Mouse (Mus musculus) hindbrain, embryonic 10.5 days (tissue): ENCODE measurements at regions not wholly inside any gene's neighbourhood (a gene's known extent, or its start where the extent isn't known, plus 50 kb on each side); places are given as distances from the start of the nearest gene placed in this dataset.
A peak's percentile ranks its signal among the peaks of the same experiment; 100 is the strongest.

ENCODE experiments used
- DNase-seq: peaks from one replicate; pipeline ENCODE4 v3.0.0-alpha.2; 2017; ENCODE audit warnings: low spot score
- H3K27ac ChIP-seq: fragments of 300-500 bp; sonication (generic); 2 replicates; pipeline ENCODE4 v1.5.1; 2016; ENCODE audit warnings: mild to moderate bottlenecking, moderate library complexity
- H3K27me3 ChIP-seq: fragments of 300-500 bp; sonication (generic); 2 replicates; pipeline ENCODE4 v1.6.1; 2016; ENCODE audit warnings: mild to moderate bottlenecking; ENCODE audit not compliant: poor library complexity, insufficient read depth, severe bottlenecking
- H3K36me3 ChIP-seq: fragments of 300-500 bp; sonication (generic); 2 replicates; pipeline ENCODE4 v1.6.1; 2016; ENCODE audit warnings: mild to moderate bottlenecking, moderate library complexity
- H3K4me1 ChIP-seq: fragments of 300-500 bp; sonication (generic); replicated peaks from 2 replicates; pipeline ENCODE4 v1.6.1; 2016; ENCODE audit warnings: mild to moderate bottlenecking
- H3K4me3 ChIP-seq: fragments of 300-500 bp; sonication (generic); 2 replicates; pipeline ENCODE4 v1.5.1; 2016; ENCODE audit warnings: mild to moderate bottlenecking, moderate library complexity
- H3K9me3 ChIP-seq: fragments of 300-500 bp; sonication (generic); 2 replicates; pipeline ENCODE4 v1.6.1; 2016; ENCODE audit warnings: mild to moderate bottlenecking, moderate library complexity
- WGBS: fragments of 180-500 bp; shearing (Covaris S2); methylation state at CpG from one replicate; pipeline ENCODE4 v1.1.7; 2016; 5-methylcytosine and 5-hydroxymethylcytosine counted together

DNA sequence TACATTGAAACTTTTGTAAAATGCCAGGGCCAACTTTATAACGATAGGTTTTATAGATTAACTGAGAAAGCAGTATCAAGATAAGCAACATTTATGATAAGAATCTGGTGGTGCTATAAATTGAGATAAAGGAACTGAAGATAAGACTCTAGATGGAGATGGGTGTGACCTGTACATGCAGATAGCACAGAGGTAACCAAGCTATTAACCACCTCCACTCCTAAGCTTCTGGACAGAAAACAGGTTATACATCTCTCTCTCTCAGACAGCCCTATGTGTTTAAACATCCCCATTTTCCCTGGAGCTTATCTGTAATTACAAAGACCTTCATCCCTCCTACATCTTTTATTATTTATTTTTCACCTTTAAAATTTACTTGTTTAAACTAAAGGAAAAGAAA lies 590.5 kb upstream of the Nrg3 start:
- H3K27me3 ChIP-seq = no peaks in the 10 kb centered on the region
- 100% methylated on average over 1 of the region's 1 CpGs for WGBS
- H3K9me3 ChIP-seq = no peaks in the 10 kb centered on the region
- no peak overlapping the region for H3K27ac ChIP-seq
- DNase-seq = no peak
- no peaks in the 10 kb centered on the region for H3K36me3 ChIP-seq
- H3K4me1 ChIP-seq = no peaks in the 10 kb centered on the region
- no peak overlapping the region for H3K4me3 ChIP-seq

DNA sequence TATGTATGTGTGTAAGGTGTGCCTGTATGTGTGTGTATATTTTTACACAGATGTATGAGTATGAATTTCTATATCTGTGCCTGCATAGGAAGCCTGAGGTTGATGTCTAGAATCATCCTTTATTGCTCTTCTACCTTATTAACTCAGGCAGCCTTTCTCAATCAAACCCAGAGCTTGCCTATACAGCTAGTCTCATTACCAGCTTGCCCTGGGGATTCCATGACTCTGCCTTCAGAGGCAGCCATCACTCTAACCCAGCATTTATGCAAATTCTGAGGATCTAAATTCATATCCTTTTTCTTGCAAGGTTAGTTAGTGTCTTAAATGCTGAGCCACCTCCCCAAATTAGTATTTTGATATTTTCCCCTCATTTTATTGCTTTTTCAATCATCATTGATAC lies 569.0 kb upstream of the Nrg3 start:
- DNase-seq = no peak

DNA sequence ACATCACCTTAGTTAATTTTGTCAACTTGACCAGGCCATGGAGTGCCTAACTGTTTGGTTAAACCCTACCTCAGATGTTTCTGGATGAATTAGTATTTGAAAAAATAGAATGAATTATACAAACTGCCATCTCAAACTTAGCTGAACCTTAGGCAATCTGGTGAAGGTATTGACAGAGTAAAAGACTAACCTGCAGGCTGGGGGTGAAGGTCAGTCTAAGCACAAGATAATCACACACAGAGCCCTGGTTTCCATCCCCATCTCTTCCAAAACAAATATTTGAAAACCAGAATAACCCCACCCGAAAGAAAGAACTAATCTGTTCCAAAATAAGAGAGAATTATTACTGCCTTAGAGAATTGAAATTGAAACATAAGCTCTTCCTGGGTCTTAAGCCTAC lies 563.3 kb upstream of the Nrg3 start:
- Histone ChIP-seq H3K4me3 (no peak overlapping the region), H3K36me3 (no peaks in the 10 kb centered on the region), H3K9me3 (no peaks in the 10 kb centered on the region), H3K27me3 (no peaks in the 10 kb centered on the region), H3K27ac (no peak overlapping the region), H3K4me1 (no peaks in the 10 kb centered on the region)
- no peak for DNase-seq
- WGBS = 70% methylated on average over 1 of the region's 1 CpGs

More for the DNA sequence above, 569.0 kb upstream of the Nrg3 start:
- no peaks in the 10 kb centered on the region for H3K27me3 ChIP-seq
- H3K4me1 ChIP-seq = no peaks in the 10 kb centered on the region
- no peaks in the 10 kb centered on the region for H3K9me3 ChIP-seq
- no peak overlapping the region for H3K4me3 ChIP-seq
- no peaks in the 10 kb centered on the region for H3K36me3 ChIP-seq
- no peak overlapping the region for H3K27ac ChIP-seq

DNA sequence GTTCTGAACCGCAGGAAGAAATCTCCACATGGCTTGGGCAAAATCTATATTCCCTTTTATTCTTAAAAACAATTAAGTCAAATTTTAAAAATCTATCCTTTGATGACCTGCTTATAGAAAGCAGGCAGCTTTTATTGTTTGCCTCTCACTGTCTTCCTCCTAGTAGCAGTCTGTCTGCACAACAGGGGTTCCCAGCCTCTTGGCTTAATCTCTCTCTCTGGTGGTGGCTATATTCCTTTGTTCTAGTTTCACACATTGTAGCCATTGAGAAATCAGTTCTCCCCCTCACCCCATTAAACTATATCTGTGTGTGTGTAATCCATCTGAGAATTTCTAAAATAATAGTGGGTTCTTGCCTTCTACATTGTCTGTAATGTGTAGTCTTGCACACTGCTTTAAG lies 542.4 kb upstream of the Nrg3 start:
- Histone ChIP-seq H3K4me3 (no peak overlapping the region), H3K4me1 (peaks cover 4% of the 10 kb centered on the region; the same call in 1 of the 2 replicates), H3K27ac (no peak overlapping the region), H3K9me3 (no peaks in the 10 kb centered on the region), H3K36me3 (no peaks in the 10 kb centered on the region), H3K27me3 (no peaks in the 10 kb centered on the region)
- no peak for DNase-seq
- 82% methylated on average over 1 of the region's 1 CpGs for WGBS

DNA sequence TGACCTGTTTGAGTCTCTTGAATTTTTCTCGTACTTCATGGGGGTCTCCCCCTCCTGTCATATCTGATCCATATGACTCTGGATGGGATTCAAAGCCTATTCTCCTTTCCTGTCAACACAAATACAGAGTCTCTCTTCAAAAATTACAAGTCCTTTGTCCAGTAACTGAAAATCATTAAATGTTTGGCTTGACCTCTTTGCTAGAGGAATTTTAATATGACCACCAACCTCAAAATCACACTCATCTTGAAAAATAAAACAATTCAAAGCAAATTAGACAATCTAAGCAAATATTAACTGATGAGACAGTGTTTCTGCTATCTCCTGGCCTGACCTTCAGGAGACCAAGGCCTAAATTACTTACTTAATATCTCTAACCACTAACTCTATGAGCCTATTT lies 541.8 kb upstream of the Nrg3 start:
- DNase-seq = no peak
- Histone ChIP-seq H3K36me3 (no peaks in the 10 kb centered on the region), H3K27me3 (no peaks in the 10 kb centered on the region), H3K4me3 (no peak overlapping the region), H3K27ac (no peak overlapping the region), H3K9me3 (no peaks in the 10 kb centered on the region), H3K4me1 (peaks cover 10% of the 10 kb centered on the region; the same call in 1 of the 2 replicates)
- 80% methylated on average over 1 of the region's 1 CpGs for WGBS

DNA sequence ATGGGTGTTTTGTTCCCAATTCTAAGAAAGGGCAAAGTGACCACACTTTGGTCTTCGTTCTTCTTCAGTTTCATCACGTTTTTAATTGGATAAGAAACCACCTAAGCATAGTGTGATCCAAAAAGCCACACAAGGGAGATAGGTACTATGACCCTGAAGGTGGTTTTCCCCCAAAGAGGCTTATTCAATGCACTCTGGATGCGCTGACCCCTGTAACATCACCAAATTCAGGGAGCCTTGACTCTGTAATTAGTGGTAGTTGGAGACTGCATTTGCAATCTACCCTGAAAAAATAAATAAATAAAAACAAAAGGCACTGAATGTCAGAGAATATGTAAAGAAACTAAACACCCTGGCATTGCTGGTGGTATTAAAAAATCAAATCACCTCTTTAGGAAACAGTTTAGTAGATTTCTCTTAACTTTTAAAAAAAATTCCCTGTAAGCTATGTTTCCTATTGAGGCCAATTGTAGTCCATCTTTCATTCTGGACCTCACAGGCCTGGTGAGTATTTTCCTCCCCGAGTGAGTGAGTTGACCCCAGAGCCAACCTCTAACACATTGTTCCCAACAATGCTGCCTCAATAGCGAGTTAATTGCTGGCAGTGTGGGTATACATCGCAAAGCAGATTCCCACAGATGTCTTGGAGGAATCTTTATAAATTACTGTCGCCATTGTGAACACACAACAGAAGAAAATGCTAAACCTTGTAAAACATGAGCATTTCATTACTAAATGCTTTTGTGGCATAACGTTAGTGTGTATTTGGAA lies 537.1 kb upstream of the Nrg3 start:
- H3K27ac ChIP-seq = no peak overlapping the region
- DNase-seq = peak; percentile 12
- H3K4me1 ChIP-seq = peaks cover 10% of the 10 kb centered on the region; the same call in 1 of the 2 replicates
- no peaks in the 10 kb centered on the region for H3K9me3 ChIP-seq
- no peaks in the 10 kb centered on the region for H3K36me3 ChIP-seq
- WGBS = 40% methylated on average over 8 of the region's 8 CpGs
- no peaks in the 10 kb centered on the region for H3K27me3 ChIP-seq
- no peak overlapping the region for H3K4me3 ChIP-seq
